Mouse (Mus musculus): ENCODE data around the gene Nkrf.

DNA sequence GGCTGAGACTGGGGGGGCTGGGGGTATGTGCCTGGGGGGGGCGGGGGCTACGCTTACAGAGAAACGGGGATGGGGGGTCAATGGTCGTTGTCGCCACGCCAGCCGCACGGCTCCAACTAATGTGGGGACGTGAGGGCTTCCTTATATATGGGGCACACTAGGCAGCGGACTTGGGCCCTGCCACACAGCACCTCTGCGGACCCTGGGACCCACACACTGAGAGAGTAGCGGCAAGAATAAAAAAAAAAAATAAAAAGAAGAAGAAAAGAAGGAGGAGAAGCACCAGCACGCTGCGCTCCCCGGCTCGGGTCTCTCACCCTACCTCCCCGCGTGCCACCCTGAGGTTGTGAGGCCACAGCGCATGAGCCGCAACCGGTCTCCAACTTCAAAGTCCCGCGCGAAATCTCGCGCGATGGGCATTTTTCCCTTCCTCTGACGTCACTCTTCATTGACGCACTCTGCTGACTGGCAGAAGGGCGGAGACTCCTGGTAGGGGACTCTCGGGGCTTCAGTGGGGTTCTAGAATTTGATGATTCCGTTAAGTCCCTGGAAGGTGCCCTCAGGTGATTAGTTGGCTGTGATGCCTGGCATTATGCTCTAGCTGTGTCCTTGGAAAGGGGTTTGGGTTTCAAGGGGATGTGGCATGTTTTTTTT, 543 bp upstream of the Nkrf start:
- TF ChIP-seq GATA1 (IDR thresholded peaks at IDR 0.05; ENCODE audit: low read length), result no peak
- TF ChIP-seq TAL1 (IDR thresholded peaks at IDR 0.05; ENCODE audit: low read length), result no peak
